Mouse (Mus musculus) kidney, adult 2 months (tissue): ENCODE measurements around the gene Uhrf1.

Experiments used
- CTCF ChIP-seq: fragments of 200-500 bp; conservative IDR thresholded peaks from 2 replicates; pipeline ENCODE4 v1.5.1; 2011; ENCODE audit warnings: low read depth, mild to moderate bottlenecking, control low read depth, low read length, moderate library complexity, mixed read lengths; ENCODE audit not compliant: insufficient read depth, insufficient read length
- POLR2A ChIP-seq: fragments of 200-500 bp; IDR thresholded peaks from one replicate; pipeline ENCODE4 v1.6.1; 2011; ENCODE audit warnings: low read depth, low read length, control low read depth

- TF ChIP-seq POLR2A (no peak), CTCF (no peak)
Measured at GRCm38 (mm10) chr17:56302363-56302996, 641 bp upstream of the Uhrf1 start.
